ENCODE assay signal across 1 mouse cellular context in the genomic region with DNA sequence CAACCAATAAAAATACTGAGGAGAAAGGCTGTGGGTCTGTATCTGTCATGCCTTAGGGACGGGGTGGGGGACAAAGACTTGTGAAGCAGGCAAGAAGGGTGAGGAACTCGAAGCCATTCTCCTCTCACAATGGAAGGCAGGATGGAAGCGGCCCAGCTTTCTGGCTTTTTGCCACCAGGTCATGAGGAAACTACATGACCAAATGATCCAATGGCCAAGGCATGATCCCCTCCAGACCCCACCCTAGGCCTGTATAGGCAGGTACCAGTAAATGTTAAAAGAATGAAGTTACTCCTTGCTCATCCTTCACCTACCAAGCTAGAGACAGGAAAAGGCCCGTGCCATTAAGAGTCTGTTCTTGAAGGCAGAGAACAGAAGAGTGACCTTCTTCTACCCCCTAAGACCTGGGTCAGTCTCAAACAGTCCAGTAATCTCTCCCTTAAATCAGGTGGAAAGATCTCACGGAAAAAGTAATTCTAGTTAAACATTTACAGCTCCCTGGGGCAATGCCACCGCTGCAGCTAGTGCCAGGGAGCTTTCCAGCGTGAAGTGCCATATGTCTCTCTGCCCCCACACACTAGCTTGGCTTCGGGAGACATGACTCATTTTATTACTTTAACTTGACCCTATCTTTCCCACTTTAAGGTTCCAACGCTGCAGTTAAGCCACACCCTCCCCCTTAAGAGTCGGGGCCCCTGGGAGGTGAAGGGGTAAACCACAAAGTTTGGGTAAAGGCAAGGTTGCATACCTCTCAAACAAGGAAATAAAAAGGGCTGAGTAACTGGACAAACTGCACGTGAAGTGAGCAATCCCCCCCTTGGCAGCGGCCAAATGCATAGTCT.
TF ChIP-seq lines count a peak whose summit lies in the region.

No protein-coding gene starts in this region.

TF ChIP-seq in ES-E14, 5 proteins besides CTCF, POLR2A, EP300 and RAD21:
- TF ChIP-seq CHD2 (IDR thresholded peaks at IDR 0.05; ENCODE audit: low read depth, low read length) (no peak), HCFC1 (IDR thresholded peaks at IDR 0.05; ENCODE audit: borderline replicate concordance, insufficient read depth, low read length) (no peak), ZNF384 (IDR thresholded peaks at IDR 0.05; ENCODE audit: low read depth, low read length) (no peak), MAFK (IDR thresholded peaks at IDR 0.05; ENCODE audit: insufficient read depth, low read depth, low read length) (no peak), ZC3H11A (IDR thresholded peaks at IDR 0.05; ENCODE audit: borderline replicate concordance, low read depth, low read length) (no peak)
